Mouse (Mus musculus): ENCODE data around the gene Axl. TPM values are rescaled to one million over a fixed set of nuclear protein-coding genes. Genes with fewer than 3 reads are reported as not detected.
"Not testable (repeated sequence)": the region's sequence is repeated elsewhere in the genome, so short reads cannot be mapped to it uniquely, and the experiment has no call there.

The Axl gene
- total RNA-seq, 4 experiments from 2014 or later, result 37.9 to 58.3 (median 45.8) TPM

DNA sequence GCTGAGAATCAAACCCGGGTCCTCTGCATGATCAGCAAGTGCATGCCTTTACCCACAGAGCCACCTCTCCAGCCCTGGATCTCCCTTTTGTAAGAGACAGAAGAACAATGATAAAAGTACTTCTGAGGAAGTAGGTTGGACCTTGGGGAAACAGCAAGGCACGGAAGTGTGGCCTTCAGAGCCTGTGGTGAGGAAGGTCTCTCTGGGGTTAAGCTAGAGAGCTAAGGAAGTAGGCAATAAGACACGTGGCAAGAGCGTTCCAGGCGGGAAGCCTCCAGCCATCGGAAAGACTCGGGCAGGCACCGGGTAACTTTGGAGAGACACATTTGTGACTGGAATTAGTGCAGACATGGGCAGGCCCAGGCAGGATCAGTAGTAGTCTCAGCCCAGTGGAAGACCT, 6.3 kb upstream of the Axl start:
- DNase-seq (ENCODE audit: low spot score in 2 of 2), result no peak

DNA sequence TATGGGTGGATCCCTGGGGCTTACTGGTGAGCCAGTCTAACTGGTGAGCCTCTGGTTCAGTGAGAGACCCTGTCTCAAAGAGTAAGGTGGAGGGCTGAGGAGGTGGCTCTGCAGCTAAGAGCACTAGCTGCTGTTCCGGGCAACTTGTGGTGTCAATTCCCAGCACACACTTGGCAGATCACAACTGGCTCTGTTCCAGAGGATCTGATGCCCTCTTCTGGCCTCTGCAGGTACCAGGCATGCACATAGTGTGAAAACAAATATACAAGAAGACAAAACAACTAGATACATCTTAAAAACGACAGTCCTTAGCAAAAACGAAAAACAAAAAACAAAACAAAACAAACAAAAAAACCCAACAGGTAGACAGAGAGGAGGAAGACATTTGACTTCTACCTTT, 5.2 kb upstream of the Axl start:
- no peak for DNase-seq (ENCODE audit: low spot score in 2 of 2)

DNA sequence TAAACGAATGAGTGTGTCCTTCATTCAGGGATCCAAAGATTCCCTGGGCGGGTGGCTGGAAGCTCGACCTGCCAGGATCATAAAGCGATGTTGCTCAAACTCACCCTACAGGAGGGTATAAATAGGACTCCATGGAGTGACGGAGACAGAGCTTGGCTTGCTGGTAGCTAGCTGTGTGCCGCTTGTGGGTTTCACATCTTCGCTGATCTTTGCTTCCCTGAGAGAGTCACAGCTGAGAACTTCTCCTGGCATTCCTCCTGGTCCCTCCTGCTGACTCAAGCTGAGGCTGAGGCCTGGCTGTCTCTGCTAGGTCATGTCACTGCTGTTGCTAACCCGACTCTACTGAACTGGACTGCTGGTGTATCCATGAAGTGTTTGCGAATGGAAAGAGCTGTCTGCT, 4.5 kb upstream of the Axl start:
- not testable (repeated sequence) for DNase-seq (ENCODE audit: low spot score in 2 of 2)

DNA sequence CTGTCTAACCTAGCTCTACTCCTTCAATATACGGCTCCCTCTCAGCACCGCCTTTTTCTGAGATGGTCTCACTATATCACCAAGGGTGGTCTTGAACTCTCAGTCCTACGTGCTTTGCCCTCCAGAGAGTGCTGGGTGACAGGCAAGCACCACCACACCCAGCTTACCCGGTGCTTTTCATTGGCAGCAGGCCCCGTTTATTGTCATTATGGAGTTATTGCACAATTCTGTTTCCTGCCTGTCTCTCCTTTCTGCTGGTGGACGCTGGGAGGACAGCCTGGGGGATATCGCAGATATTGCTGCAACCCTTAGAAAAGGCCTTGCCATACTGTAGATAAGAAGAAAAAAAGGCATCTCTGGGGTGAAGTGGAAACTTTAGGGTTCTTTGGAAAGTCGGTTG, 2.1 kb upstream of the Axl start:
- no peak for DNase-seq (ENCODE audit: low spot score in 2 of 2)

GRCm38 (mm10) chr7:25789129-25789440, 580 bp upstream of the Axl start:
- DNase-seq (ENCODE audit: low spot score in 2 of 2), result no peak

DNA sequence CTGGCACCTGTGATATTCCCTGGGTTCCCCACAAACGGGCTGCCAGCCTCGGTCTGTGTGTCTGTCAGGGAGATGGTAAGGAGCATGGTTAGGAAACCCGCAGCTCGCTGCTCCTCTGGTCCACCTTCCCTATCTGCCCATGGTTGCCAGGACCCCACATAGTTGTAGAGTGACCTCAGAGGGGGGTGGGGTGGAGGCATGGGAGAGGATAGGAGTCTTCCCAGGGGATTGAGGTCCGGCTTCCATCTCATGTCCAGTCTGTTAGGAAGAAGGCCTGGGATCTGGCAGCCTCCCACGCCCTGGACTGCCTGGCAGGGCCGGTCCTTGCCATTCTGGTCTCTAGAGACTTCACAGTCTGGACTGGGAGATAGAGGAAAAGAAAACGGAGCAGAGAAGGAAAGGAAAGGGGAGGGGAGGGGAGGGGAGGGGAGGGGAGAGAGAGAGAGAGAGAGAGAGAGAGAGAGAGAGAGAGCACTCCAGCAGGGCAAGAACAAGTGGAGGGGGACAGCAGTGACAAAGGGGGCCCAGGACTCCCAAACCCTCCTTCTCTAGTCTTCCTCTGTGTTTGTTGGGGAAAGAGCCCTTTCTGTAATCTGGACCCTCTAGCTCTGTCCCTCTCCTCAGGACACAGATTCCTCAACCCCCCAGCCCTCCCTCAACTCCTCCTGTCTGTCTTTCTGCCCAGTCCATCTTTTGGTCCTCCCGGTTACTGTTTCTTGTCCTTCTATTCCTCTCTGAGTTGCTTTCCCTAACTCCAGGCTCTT, 867 bp downstream of the Axl start:
- no peak for DNase-seq (ENCODE audit: low spot score in 2 of 2)

GRCm38 (mm10) chr7:25786974-25787373, 1.5 kb downstream of the Axl start:
- no peak for DNase-seq (ENCODE audit: low spot score in 2 of 2)

DNA sequence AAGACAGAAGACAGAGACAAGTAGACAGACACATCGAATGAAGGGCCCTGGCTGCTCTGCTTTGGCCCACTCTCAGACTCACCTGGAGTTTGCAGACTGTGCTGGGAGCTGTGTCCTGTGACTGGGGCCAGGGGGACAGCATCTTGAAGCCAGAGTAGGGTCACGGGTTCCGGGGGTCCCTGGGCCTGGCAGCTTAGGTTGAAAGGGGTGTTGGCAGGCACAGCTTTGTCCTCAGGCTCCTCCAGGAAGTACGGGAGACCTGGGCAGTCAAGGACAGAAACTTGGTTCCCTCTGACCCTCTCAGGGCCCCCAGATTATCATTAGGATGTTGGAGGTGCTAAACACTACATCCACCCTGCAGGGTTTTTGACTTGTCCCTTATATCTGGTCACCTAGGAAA, 2.8 kb downstream of the Axl start:
- DNase-seq (ENCODE audit: low spot score in 2 of 2), result no peak

DNA sequence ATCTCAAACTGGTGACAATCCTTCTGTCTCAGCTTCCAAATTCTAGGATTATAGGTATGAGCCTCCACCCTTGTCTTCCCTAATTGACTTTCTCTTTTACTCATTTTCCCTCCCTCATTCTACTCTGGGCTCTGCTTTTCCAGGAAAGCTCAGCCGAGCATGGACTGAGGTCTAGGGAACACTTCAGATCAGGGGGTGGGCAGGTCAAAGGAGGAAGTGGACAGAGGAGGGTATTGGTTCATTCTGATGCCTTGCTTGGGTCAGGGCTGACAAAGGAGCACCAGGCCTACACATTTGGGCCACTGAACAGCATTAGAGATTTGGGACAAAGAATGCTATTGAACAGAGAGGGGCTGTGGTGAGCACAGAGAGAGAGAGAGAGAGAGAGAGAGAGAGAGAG, 3.7 kb downstream of the Axl start:
- DNase-seq (ENCODE audit: low spot score in 2 of 2), result no peak

DNA sequence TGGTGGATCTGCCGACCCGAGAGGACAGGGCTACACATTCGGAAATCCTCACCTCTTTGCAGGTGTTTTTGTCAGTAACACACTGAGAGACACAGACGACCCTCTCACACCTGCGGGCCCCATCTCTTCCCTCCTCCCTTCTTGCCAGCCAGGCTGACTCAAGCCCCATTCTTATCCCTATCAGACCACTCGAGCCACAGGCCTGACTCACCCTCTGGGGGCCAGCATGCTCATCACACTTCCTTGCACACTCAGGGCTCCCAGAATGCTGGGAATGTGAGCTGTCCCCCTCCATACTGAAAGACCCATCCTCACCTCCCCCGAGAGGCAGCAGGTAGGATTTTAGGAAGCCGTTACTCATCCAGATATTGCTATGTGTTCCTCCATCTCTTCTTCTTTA, 4.8 kb downstream of the Axl start:
- no peak for DNase-seq (ENCODE audit: low spot score in 2 of 2)

GRCm38 (mm10) chr7:25782744-25783143, 5.8 kb downstream of the Axl start:
- DNase-seq (ENCODE audit: low spot score in 2 of 2), result no peak

- DNase-seq (ENCODE audit: low spot score in 2 of 2), result no peak
These were observed 6.4 kb downstream of the Axl start for GRCm38 (mm10) chr7:25781937-25782610.

GRCm38 (mm10) chr7:25781321-25781936, 7.1 kb downstream of the Axl start:
- no peak for DNase-seq (ENCODE audit: low spot score in 2 of 2)

DNA sequence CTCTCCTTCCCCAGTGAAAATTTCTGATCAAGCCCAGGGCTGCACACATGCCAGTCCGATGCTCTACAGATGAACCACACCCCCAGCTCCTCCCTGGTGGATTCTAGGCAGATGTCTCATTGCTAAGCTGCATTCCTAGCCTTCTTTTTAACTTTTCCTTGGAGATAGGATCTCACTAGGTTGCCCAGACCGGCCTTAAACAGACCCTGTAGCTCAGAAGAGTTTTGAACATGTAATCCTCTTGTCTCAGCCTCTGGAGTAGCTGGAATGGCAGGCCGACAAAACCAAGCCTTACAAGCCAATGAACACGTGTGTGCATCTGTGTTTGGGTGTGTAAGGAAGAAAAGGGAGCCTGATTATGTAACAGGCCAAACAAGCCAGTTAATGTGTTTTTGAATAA, 7.8 kb downstream of the Axl start:
- DNase-seq (ENCODE audit: low spot score in 2 of 2), result no peak

GRCm38 (mm10) chr7:25780021-25780420, 8.5 kb downstream of the Axl start:
- DNase-seq (ENCODE audit: low spot score in 2 of 2), result no peak

- no peak for DNase-seq (ENCODE audit: low spot score in 2 of 2)
These were observed 20.3 kb downstream of the Axl start for GRCm38 (mm10) chr7:25768229-25768628.

DNA sequence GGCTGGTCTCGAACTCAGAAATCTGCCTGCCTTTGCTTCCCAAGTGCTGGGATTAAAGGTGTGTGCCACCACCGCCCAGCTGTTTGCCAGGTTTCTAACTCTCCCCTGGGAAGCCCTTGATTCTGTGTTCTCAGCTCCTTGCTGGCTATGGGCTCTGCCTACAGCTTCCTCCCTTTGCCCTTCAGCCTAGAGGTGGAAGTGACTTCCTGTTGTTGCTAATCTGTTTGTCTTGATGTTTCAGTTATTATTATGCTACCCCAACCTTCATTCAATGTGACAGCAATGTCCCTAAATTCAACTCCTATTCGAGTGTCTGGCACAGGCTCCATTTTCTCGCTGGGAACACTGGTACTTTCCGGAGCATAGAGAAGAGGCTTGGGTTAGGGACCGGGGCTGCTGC, 22.4 kb downstream of the Axl start:
- no peak for DNase-seq (ENCODE audit: low spot score in 2 of 2)

DNA sequence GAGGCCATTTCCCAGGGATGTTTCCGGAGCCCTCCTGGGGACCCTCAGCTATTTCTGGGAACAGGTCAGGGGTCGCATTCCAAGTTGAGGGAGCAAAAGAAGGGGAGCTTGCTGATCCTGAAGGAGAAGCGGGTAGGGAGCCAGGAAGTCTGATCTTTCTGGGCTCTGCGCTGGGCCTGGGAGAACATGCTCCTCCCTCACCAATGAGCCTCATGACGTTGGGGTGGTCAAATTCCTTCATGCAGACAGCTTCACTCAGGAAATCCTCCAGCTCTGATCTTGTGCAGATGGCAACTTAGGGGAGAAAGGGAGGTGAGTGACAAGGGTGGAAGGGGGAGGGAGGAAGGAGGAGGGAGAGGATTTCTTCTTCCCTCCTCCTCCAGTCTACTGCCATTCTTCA, 24.3 kb downstream of the Axl start:
- no peak for DNase-seq (ENCODE audit: low spot score in 2 of 2)

- DNase-seq (ENCODE audit: low spot score in 2 of 2), result no peak
These were observed 24.8 kb downstream of the Axl start for GRCm38 (mm10) chr7:25763678-25764077.

DNA sequence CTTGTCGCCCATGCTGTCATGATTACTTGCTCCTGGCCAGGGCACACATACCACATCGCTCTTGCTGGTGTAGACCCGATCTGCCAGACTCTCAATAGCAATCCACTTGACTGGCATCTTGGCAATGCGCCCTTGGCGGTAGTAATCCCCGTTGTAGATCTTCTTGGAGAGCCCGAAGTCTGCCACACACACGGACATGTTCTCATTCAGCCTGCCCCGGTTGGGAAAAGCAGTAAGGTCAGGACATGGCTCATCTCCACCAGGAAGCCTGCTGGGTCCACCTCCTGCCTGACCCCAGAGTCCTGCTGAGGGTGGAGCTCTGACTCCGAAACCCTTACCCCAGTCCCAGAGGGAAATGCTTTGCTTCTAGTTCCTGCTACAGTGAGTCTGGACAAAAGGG, 27.2 kb downstream of the Axl start:
- no peak for DNase-seq (ENCODE audit: low spot score in 2 of 2)

DNA sequence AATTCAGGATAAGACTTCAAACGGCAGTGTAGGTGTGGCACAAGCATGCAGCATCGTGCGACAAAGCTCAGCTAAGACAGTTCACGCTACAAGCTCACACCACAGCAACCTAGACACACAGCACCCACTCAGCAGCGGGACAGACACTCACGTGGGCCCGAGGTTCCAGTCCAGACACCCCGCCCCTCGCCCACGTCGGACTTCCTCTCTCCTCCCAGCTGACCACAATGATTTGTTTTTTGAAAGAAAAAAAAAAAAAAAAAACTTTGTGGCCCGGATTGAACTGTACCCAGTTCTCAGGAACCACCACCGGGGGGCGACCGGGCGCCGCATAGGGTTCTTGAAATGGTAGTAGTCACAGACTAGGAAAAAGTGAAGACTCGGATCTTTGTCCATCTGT, 32.5 kb downstream of the Axl start:
- peak; percentile 81 to 88 for DNase-seq (ENCODE audit: low spot score in 2 of 2)

DNA sequence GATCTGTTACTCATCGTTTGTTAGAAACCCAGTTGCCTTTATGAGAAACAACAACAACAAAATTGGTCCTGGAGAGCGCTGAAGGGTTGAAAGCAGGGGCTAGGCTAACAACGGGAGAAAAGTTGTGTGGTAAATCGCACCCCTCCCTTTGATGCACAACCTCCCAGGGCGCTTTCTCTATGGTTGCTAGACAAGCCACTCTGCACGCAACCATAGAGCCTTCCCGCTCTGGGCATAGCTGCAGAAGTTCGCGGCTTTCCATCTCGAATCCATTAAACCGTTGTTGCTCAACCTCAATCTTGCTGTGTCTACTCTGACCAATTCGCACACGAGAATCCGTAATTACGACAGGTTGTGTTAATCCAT, 33.1 kb downstream of the Axl start:
- no peak for DNase-seq (ENCODE audit: low spot score in 2 of 2)

All from left cerebral cortex, adult 8-10 months (tissue).